Mouse (Mus musculus): Measurements from ENCODE around the gene Slc22a4.

Gene Slc22a4

GRCm38 (mm10) chr11:54028044-54028951, at the start of gene Slc22a4:
Gene Slc22a4, minus strand, starts transcription at chr11:54028090.
- peak; percentile 80 for DNase-seq (ENCODE audit: extremely low spot score, low spot score)

- no peak for DNase-seq (ENCODE audit: extremely low spot score, low spot score)
Measured at GRCm38 (mm10) chr11:54076101-54076500, 48.2 kb upstream of the Slc22a4 start.

GRCm38 (mm10) chr11:54075353-54075752, 47.5 kb upstream of the Slc22a4 start:
- no peak for DNase-seq (ENCODE audit: extremely low spot score, low spot score)

GRCm38 (mm10) chr11:54073291-54073690, 45.4 kb upstream of the Slc22a4 start:
- no peak for DNase-seq (ENCODE audit: extremely low spot score, low spot score)

- DNase-seq (ENCODE audit: extremely low spot score, low spot score): no peak
Measured at GRCm38 (mm10) chr11:54071726-54072445, 44.0 kb upstream of the Slc22a4 start.

- DNase-seq (ENCODE audit: extremely low spot score, low spot score): peak; percentile 81
Measured at GRCm38 (mm10) chr11:54068520-54069371, 40.9 kb upstream of the Slc22a4 start, which contains the start of gene Pdlim4. Gene Pdlim4, minus strand, starts transcription at chr11:54069014.

- peak; percentile 33 for DNase-seq (ENCODE audit: extremely low spot score, low spot score)
Measured at GRCm38 (mm10) chr11:54067996-54068519, 40.2 kb upstream of the Slc22a4 start.

GRCm38 (mm10) chr11:54067318-54067995, 39.6 kb upstream of the Slc22a4 start:
- DNase-seq (ENCODE audit: extremely low spot score, low spot score): peak; percentile 67

- DNase-seq (ENCODE audit: extremely low spot score, low spot score): no peak
Measured at GRCm38 (mm10) chr11:54066400-54066799, 38.5 kb upstream of the Slc22a4 start.

GRCm38 (mm10) chr11:54065915-54066178, 38.0 kb upstream of the Slc22a4 start:
- no peak for DNase-seq (ENCODE audit: extremely low spot score, low spot score)

- DNase-seq (ENCODE audit: extremely low spot score, low spot score): no peak
Measured at GRCm38 (mm10) chr11:54065106-54065914, 37.4 kb upstream of the Slc22a4 start.

- DNase-seq (ENCODE audit: extremely low spot score, low spot score): no peak
Measured at GRCm38 (mm10) chr11:54064412-54064978, 36.6 kb upstream of the Slc22a4 start.

GRCm38 (mm10) chr11:54063472-54063775, 35.5 kb upstream of the Slc22a4 start:
- DNase-seq (ENCODE audit: extremely low spot score, low spot score): no peak

- DNase-seq (ENCODE audit: extremely low spot score, low spot score): no peak
Measured at GRCm38 (mm10) chr11:54062753-54063471, 35.0 kb upstream of the Slc22a4 start.

GRCm38 (mm10) chr11:54062086-54062752, 34.3 kb upstream of the Slc22a4 start:
- DNase-seq (ENCODE audit: extremely low spot score, low spot score): no peak

GRCm38 (mm10) chr11:54060316-54060715, 32.4 kb upstream of the Slc22a4 start:
- DNase-seq (ENCODE audit: extremely low spot score, low spot score): peak; percentile 55

GRCm38 (mm10) chr11:54059526-54059925, 31.6 kb upstream of the Slc22a4 start:
- DNase-seq (ENCODE audit: extremely low spot score, low spot score): no peak

GRCm38 (mm10) chr11:54058643-54059042, 30.8 kb upstream of the Slc22a4 start:
- no peak for DNase-seq (ENCODE audit: extremely low spot score, low spot score)
